12 mouse cellular contexts compared by ENCODE assay signal in the genomic region with DNA sequence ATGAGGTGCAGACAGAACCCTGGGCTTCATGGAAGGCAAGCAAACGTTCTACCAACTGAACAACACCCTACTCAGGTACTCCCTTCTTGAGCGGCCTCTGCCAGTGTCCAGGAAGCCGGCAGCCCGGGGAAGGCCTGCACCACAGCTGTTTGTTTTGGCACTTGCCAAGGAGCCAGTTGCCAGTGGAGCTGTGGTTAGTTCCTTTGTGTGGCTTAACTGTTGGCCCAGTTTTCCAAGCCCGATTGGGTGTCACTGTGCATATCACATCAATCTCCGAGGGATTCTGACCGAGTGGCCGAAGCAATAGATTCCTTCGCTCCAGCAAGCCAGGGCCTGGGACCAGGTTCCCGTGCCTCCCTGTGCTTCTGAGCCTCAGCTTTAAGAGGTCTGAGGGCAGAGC. TPM values are rescaled to one million over a fixed set of nuclear protein-coding genes. Genes with fewer than 3 reads are reported as not detected.
DNase-seq lines count a peak whose midpoint lies in the region; ATAC-seq and TF ChIP-seq lines count a peak whose summit lies in the region.
"Had no signal": no experiment of that assay in that cellular context is flagged by ENCODE, and none has a peak within 500 bp of the region (broad histone marks: within the 10 kb centered on the region; RNA-seq: fewer than 3 reads in every experiment).

No protein-coding gene starts in this region.

- ATAC-seq in heart, embryonic 15.5 days (replicated peaks; ENCODE audit: insufficient number of reproducible peaks, insufficient read depth, low FRiP score, low read depth), result no peak
- ATAC-seq in megakaryocyte-erythroid progenitor cell, adult 5-6 weeks (replicated peaks; ENCODE audit: low FRiP score, low TSS enrichment, poor library complexity, severe bottlenecking), result no peak
- ATAC-seq: forebrain, embryonic 16.5 days; inflammation-experienced regulatory T-cells, adult 6 months had no signal

- H3K4me1 ChIP-seq in heart, embryonic 15.5 days (replicated peaks), result peaks cover 57% of the 10 kb centered on the region

- H3K9me3 ChIP-seq in heart, embryonic 15.5 days (replicated peaks), result no peaks in the 10 kb centered on the region
- H3K9me3 ChIP-seq: G1E; limb, embryonic 12.5 days had no signal

- no peak for TF ChIP-seq CTCF in gastrocnemius, adult 2 months (IDR thresholded peaks at IDR 0.05)

- H3K9ac ChIP-seq in heart, embryonic 15.5 days, result no peak overlapping the region
- H3K9ac ChIP-seq: limb, embryonic 12.5 days had no signal

- H3K27me3 ChIP-seq in heart, embryonic 15.5 days, result no peaks in the 10 kb centered on the region
- H3K27me3 ChIP-seq: limb, embryonic 12.5 days had no signal

- H3K4me2 ChIP-seq in heart, embryonic 15.5 days, result no peak overlapping the region

- intact Hi-C loops in gastrocnemius, adult 2 months (cut with DNase I), result loop anchor here (2.0 kb wide), 2 partner anchors 19 to 35 kb away; no protein-coding TSS in a partner anchor

- no peak overlapping the region for H3K4me3 ChIP-seq in heart, embryonic 15.5 days
- H3K4me3 ChIP-seq in gastrocnemius, adult 2 months, result no peak overlapping the region
- H3K4me3 ChIP-seq: limb, embryonic 12.5 days had no signal

- H3K27ac ChIP-seq in heart, embryonic 15.5 days, result peak overlapping the region; percentile 2; the same call in 1 of the 2 replicates
- peak overlapping the region; percentile 9 for H3K27ac ChIP-seq in gastrocnemius, adult 2 months

- H3K36me3 ChIP-seq in heart, embryonic 15.5 days, result no peaks in the 10 kb centered on the region

- no peak for DNase-seq in heart, adult 8-10 months (ENCODE audit: low spot score)
- DNase-seq in thymus, postnatal 14 days, result peak; percentile 48
- no peak for DNase-seq in thymus, postnatal 10 days (ENCODE audit: low spot score in 2 of 2)
- DNase-seq in gastrocnemius, adult 2 months, result peak; percentile 77
- peak; percentile 54 for DNase-seq in skeletal muscle tissue, adult 2 months (ENCODE audit: low read depth, low spot score)
- DNase-seq in cerebellum, adult 11 months, result no peak

- WGBS in heart, embryonic 15.5 days, result 62% methylated on average over 10 of the region's 10 CpGs

RNA-seq across cellular contexts. Expression of gene Srsf3, which starts 25.5 kb away (rescaled TPM):
- 318 and 332 TPM in 2 replicates for polyA plus RNA-seq in heart, embryonic 15.5 days (2015; fragmentation: Nextera tagmentation; extraction: Ambion mirVana)
- 10 to 100 TPM; 52.6 to 73.3 (median 70.5) TPM for total RNA-seq in heart, adult 8-10 months (2022)
- 10 to 100 TPM; 38.8 to 55.6 TPM for total RNA-seq in gastrocnemius, adult 2 months (2021)
- total RNA-seq in megakaryocyte-erythroid progenitor cell, adult 5-6 weeks (2014; fragmentation: Nextera tagmentation), result 501 and 513 TPM in 2 replicates
- 747 and 1,154 TPM in 2 replicates for total RNA-seq in megakaryocyte-erythroid progenitor cell, adult 5-6 weeks (2017)

RNA-seq across cellular contexts. Expression of gene Cdkn1a, which starts 32.8 kb away (rescaled TPM):
- 53.3 and 64.4 TPM in 2 replicates for polyA plus RNA-seq in heart, embryonic 15.5 days (2015; fragmentation: Nextera tagmentation; extraction: Ambion mirVana)
- total RNA-seq in heart, adult 8-10 months (2022), result 10 to 100 TPM; 11.7 to 32.6 (median 22.3) TPM
- 100 to 1,000 TPM in 1 of 2 experiments, 10 to 100 TPM in 1; 32.6 to 103 TPM for total RNA-seq in gastrocnemius, adult 2 months (2021)
- 2.1 and 6.5 TPM in 2 replicates for total RNA-seq in megakaryocyte-erythroid progenitor cell, adult 5-6 weeks (2014; fragmentation: Nextera tagmentation)
- 0.95 and 3.5 TPM in 2 replicates for total RNA-seq in megakaryocyte-erythroid progenitor cell, adult 5-6 weeks (2017)

RNA-seq across cellular contexts. Expression of gene Stk38, which starts 50.2 kb away (rescaled TPM):
- 73.6 and 78.0 TPM in 2 replicates for polyA plus RNA-seq in heart, embryonic 15.5 days (2015; fragmentation: Nextera tagmentation; extraction: Ambion mirVana)
- total RNA-seq in heart, adult 8-10 months (2022), result 10 to 100 TPM; 26.4 to 31.4 (median 29.0) TPM
- 10 to 100 TPM; 26.9 to 29.2 TPM for total RNA-seq in gastrocnemius, adult 2 months (2021)
- total RNA-seq in megakaryocyte-erythroid progenitor cell, adult 5-6 weeks (2014; fragmentation: Nextera tagmentation), result 123 TPM in 2 replicates
- 79.5 and 95.0 TPM in 2 replicates for total RNA-seq in megakaryocyte-erythroid progenitor cell, adult 5-6 weeks (2017)

RNA-seq across cellular contexts. Expression of gene Rab44, which starts 56.0 kb away (rescaled TPM):
- 0.66 and 3.1 TPM in 2 replicates for polyA plus RNA-seq in heart, embryonic 15.5 days (2015; fragmentation: Nextera tagmentation; extraction: Ambion mirVana)
- under 1 TPM in 3 of 4 experiments, not detected in 1; 0.12 to 0.75 (median 0.38) TPM for total RNA-seq in heart, adult 8-10 months (2022)
- total RNA-seq in gastrocnemius, adult 2 months (2021), result under 1 TPM in 1 of 2 experiments, not detected in 1; 0.59 TPM
- 14.9 and 23.3 TPM in 2 replicates for total RNA-seq in megakaryocyte-erythroid progenitor cell, adult 5-6 weeks (2014; fragmentation: Nextera tagmentation)
- total RNA-seq in megakaryocyte-erythroid progenitor cell, adult 5-6 weeks (2017), result 4.1 and 23.9 TPM in 2 replicates
- polyA plus RNA-seq: forebrain, embryonic 16.5 days; inflammation-experienced regulatory T-cells, adult 6 months had no signal

Comparison
In these comparisons a context has a peak if more than half of its experiments do, and no peak if none do; other contexts are left out.
1. DNase-seq: peak in thymus, postnatal 14 days (single experiment), gastrocnemius, adult 2 months (single experiment) and skeletal muscle tissue, adult 2 months (single experiment); none in heart, adult 8-10 months (single experiment), thymus, postnatal 10 days (0 of 2) and cerebellum, adult 11 months (single experiment).
2. RNA of gene Srsf3, which starts 25.5 kb away (total RNA-seq): 501 to 1,154 TPM in megakaryocyte-erythroid progenitor cell, adult 5-6 weeks; 52.6 to 73.3 TPM in heart, adult 8-10 months and 38.8 to 55.6 TPM in gastrocnemius, adult 2 months; every median in the first group is over 4 times any median in the second.